Mouse (Mus musculus) cortical plate, adult 2 months (tissue): ENCODE data around the gene Rfx7. TPM values are rescaled to one million over a fixed set of nuclear protein-coding genes. Genes with fewer than 3 reads are reported as not detected.
A peak's percentile ranks its signal among the peaks of the same experiment; 100 is the strongest.

ENCODE experiments used
- H3K27ac ChIP-seq: fragments of 200-500 bp; 2 replicates; pipeline ENCODE4 v1.5.1; 2012; ENCODE audit warnings: low read length, control low read depth, inconsistent platforms; ENCODE audit not compliant: insufficient read depth
- H3K4me1 ChIP-seq: fragments of 200-500 bp; 2 replicates; pipeline ENCODE4 v1.6.1; 2011; ENCODE audit warnings: low read length; ENCODE audit not compliant: control insufficient read depth, insufficient read depth
- H3K4me3 ChIP-seq: fragments of 200-500 bp; 2 replicates; pipeline ENCODE4 v1.5.1; 2011; ENCODE audit warnings: mild to moderate bottlenecking, low read length, control low read depth; ENCODE audit not compliant: insufficient read depth
- CTCF ChIP-seq: fragments of 200-500 bp; IDR thresholded peaks from 2 replicates; pipeline ENCODE4 v1.5.1; 2011; ENCODE audit warnings: mild to moderate bottlenecking, control low read depth, low read length; ENCODE audit not compliant: insufficient read depth; ENCODE audit errors: extremely low read depth
- POLR2A ChIP-seq: fragments of 200-500 bp; IDR thresholded peaks from 2 replicates; pipeline ENCODE4 v1.6.1; 2011; ENCODE audit warnings: mild to moderate bottlenecking, low read length, control low read depth; ENCODE audit not compliant: insufficient read depth; ENCODE audit errors: extremely low read depth
- polyA plus RNA-seq: library from polyadenylated mRNA; depleted of rRNA; stranded (reverse); fragments of >200 nt; gene quantifications from 2 replicates; pipeline ENCODE4 v1.2.3, GENCODE M21; 2012

The Rfx7 gene
- polyA plus RNA-seq, 1 experiment: 16.0 TPM

- TF ChIP-seq CTCF (no peak), POLR2A (no peak)
- H3K4me1 ChIP-seq: peaks cover 1% of the 10 kb centered on the region; the same call in 1 of the 2 replicates
Observed at GRCm38 (mm10) chr9:72512229-72512981, 19.6 kb upstream of the Rfx7 start.

GRCm38 (mm10) chr9:72515366-72515765 lies 16.7 kb upstream of the Rfx7 start:
- H3K4me3 ChIP-seq: no peak overlapping the region
- no peak overlapping the region for H3K27ac ChIP-seq
- TF ChIP-seq POLR2A: no peak
- TF ChIP-seq CTCF: no peak
- H3K4me1 ChIP-seq: peaks cover 1% of the 10 kb centered on the region; the same call in 1 of the 2 replicates

More at GRCm38 (mm10) chr9:72512229-72512981, 19.6 kb upstream of the Rfx7 start:
- H3K4me3 ChIP-seq: no peak overlapping the region
- H3K27ac ChIP-seq: no peak overlapping the region

- no peaks in the 10 kb centered on the region for H3K4me1 ChIP-seq
- no peak overlapping the region for H3K4me3 ChIP-seq
- no peak for TF ChIP-seq CTCF
- no peak for TF ChIP-seq POLR2A
- no peak overlapping the region for H3K27ac ChIP-seq
Observed at GRCm38 (mm10) chr9:72519246-72519645, 12.8 kb upstream of the Rfx7 start.

GRCm38 (mm10) chr9:72520849-72521248 lies 11.2 kb upstream of the Rfx7 start:
- no peak overlapping the region for H3K27ac ChIP-seq

GRCm38 (mm10) chr9:72526091-72526490 lies 5.9 kb upstream of the Rfx7 start:
- Histone ChIP-seq H3K27ac (no peak overlapping the region), H3K4me1 (no peaks in the 10 kb centered on the region), H3K4me3 (no peak overlapping the region)
- TF ChIP-seq CTCF (no peak), POLR2A (no peak)

More at GRCm38 (mm10) chr9:72520849-72521248, 11.2 kb upstream of the Rfx7 start:
- TF ChIP-seq CTCF (no peak), POLR2A (no peak)
- Histone ChIP-seq H3K4me1 (no peaks in the 10 kb centered on the region), H3K4me3 (no peak overlapping the region)

GRCm38 (mm10) chr9:72530237-72530636 lies 1.8 kb upstream of the Rfx7 start:
- no peaks in the 10 kb centered on the region for H3K4me1 ChIP-seq
- no peak overlapping the region for H3K4me3 ChIP-seq
- no peak overlapping the region for H3K27ac ChIP-seq
- no peak for TF ChIP-seq POLR2A
- TF ChIP-seq CTCF: peak; percentile 100

GRCm38 (mm10) chr9:72530824-72531223 lies 1.2 kb upstream of the Rfx7 start:
- Histone ChIP-seq H3K4me1 (no peaks in the 10 kb centered on the region), H3K4me3 (peak overlapping the region; percentile 82; the same call in 1 of the 2 replicates), H3K27ac (0 out of 2 replicates have a peak overlapping the region, but pooled peaks have one; percentile 18)
- TF ChIP-seq CTCF (no peak), POLR2A (no peak)

- peak overlapping the region; percentile 56; the same call in 1 of the 2 replicates for H3K27ac ChIP-seq
- TF ChIP-seq POLR2A (peak; percentile 80), CTCF (no peak)
- H3K4me1 ChIP-seq: no peaks in the 10 kb centered on the region
- H3K4me3 ChIP-seq: peak overlapping the region; percentile 82
Observed at GRCm38 (mm10) chr9:72531291-72531995, 597 bp upstream of the Rfx7 start.

- H3K4me3 ChIP-seq: peak overlapping the region; percentile 82
- no peak for TF ChIP-seq CTCF
- no peak for TF ChIP-seq POLR2A
Observed at GRCm38 (mm10) chr9:72532381-72533088, 495 bp downstream of the Rfx7 start.

GRCm38 (mm10) chr9:72533089-72533415 lies 1.0 kb downstream of the Rfx7 start:
- no peaks in the 10 kb centered on the region for H3K4me1 ChIP-seq
- H3K4me3 ChIP-seq: peak overlapping the region; percentile 82
- no peak overlapping the region for H3K27ac ChIP-seq
- TF ChIP-seq CTCF (no peak), POLR2A (no peak)

More at GRCm38 (mm10) chr9:72532381-72533088, 495 bp downstream of the Rfx7 start:
- Histone ChIP-seq H3K4me1 (no peaks in the 10 kb centered on the region), H3K27ac (peak overlapping the region; percentile 98)
